Mouse (Mus musculus) testis, postnatal 10 days (tissue): ENCODE measurements around the gene Drd1.
A peak's percentile ranks its signal among the peaks of the same experiment; 100 is the strongest.

Experiments
- DNase-seq: peaks from one replicate; pipeline ENCODE4 v3.0.0; 2021; ENCODE audit warnings: low spot score

Gene Drd1

GRCm38 (mm10) chr13:54073066-54073465 lies 17.6 kb upstream of the Drd1 start:
- DNase-seq = no peak

DNA sequence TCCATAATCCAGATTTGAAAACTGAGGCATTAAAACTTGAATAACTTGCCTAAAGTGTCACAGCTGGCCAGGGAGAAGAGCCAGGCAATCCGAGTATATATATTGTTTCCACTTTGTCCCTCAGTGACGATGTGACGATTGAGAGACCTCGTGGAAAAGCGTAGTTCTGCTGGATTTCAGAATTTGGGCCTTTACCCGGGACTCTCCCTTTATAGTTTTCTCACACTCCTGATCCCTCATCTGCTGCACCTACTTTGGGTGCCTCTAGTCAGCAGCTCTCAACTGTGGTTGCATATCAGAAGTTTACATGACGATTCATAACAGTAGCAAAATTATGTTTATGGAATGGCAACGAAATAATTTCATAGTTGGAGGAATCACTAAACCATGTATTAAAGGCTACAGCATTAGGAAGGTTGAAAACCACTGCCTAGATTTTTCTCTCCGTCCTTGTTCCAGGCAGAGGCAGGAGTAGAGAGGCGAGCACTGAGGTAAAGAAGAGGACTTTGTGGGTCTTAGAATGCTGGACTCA lies 17.1 kb upstream of the Drd1 start:
- no peak for DNase-seq

GRCm38 (mm10) chr13:54071606-54072331 lies 16.3 kb upstream of the Drd1 start, which contains the start of gene Sfxn1:
Sfxn1 (plus strand) TSS chr13:54071869.
- DNase-seq = peak; percentile 69

DNA sequence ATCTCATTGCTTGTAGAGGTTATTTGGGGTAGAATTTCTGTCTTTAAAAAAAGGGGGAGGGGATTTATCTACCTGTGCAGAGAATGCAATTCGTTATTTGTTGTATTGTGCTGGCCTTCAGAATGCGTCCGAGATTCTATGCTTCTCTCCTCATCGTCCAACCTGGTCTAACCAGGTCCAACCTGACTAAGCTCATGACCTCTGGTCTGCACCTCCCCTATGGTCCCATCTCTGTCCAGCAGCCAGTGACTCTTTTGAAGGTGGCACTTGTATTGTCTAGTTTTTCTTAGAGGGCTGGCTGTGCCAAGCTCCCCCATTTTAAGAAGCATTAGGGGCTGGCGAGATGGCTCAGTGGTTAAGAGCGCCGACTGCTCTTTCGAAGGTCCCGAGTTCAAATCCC lies 15.5 kb upstream of the Drd1 start:
- no peak for DNase-seq

- DNase-seq = no peak
Measured at GRCm38 (mm10) chr13:54067617-54068166, 12.2 kb upstream of the Drd1 start.

DNA sequence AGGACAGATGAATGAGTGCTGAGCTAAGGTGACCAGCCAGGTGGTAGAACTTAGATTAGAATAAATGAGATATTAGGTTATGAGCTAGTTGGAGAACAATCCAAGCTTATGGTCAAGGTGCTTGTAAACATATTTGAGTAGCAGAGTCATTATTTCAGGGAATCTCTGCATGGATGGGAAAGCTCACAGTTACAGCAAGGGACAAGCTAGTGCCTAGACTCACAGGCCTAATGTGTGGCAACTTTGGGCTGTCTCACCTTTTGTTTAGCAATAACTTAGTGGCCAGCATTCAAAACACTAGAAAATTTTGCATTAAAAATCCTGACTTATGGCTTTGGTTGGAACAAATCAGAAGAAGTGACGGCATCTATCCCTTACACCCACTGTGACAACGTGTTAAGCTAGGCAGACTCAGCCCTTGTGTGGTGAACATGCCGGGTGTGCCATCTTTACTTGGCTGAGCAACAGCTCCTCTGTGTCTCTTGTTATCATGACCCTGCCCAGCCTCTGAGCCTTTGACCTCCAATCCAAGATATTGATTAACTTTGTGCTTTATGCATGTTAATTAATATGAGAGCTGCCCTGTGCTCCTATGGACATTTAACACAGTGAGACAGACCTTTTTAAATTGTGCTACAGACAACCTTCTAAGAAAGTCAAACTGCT lies 10.7 kb upstream of the Drd1 start:
- DNase-seq = no peak

GRCm38 (mm10) chr13:54063292-54063691 lies 7.8 kb upstream of the Drd1 start:
- no peak for DNase-seq

DNA sequence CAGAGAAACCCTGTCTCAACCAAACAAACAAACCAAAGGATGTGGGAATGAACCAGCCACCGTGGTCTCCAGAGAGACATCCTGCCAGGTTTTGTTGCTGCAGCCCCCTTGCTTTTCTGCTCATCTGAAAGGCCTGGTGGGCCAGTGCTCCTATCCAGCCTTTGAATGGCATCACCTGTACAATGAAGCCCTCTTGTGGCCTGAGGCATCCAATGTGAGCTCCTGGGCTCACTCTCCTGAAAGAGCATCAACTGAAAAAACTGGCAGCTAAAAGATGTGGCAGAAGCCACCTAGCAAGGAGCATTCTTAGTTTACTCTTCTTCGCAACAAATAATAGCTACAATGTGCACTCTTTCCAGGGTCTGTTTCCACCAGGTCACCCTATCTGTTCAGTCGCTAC lies 6.6 kb upstream of the Drd1 start:
- no peak for DNase-seq

GRCm38 (mm10) chr13:54054962-54055361 lies 543 bp downstream of the Drd1 start:
- DNase-seq = no peak

- DNase-seq = no peak
Measured at GRCm38 (mm10) chr13:54051641-54052040, 3.9 kb downstream of the Drd1 start.

- DNase-seq = no peak
Measured at GRCm38 (mm10) chr13:54048679-54049352, 6.7 kb downstream of the Drd1 start.

DNA sequence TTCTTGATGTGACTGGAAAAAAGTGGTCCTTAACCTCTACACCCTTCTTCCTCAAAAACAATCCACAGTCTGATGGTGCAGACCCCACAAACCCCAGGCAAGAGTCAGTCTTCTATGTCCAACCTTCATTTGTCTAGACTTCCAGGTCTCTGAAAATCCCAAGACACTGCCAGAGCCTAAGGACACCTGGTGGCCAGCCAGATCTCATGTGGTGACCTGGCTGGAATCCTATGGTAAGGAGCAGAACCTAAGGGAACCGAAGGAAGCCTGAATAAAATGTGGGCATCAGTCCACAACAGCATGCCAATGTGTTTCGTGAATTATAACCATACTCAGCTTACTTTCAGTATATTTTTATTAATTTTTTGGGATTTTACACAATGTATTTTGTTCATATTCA lies 15.2 kb downstream of the Drd1 start:
- no peak for DNase-seq

GRCm38 (mm10) chr13:54037936-54038335 lies 17.6 kb downstream of the Drd1 start:
- no peak for DNase-seq

- DNase-seq = no peak
Measured at GRCm38 (mm10) chr13:54035541-54035940, 20.0 kb downstream of the Drd1 start.

GRCm38 (mm10) chr13:54033653-54034052 lies 21.9 kb downstream of the Drd1 start:
- DNase-seq = no peak

GRCm38 (mm10) chr13:54027079-54027478 lies 28.4 kb downstream of the Drd1 start:
- DNase-seq = no peak

DNA sequence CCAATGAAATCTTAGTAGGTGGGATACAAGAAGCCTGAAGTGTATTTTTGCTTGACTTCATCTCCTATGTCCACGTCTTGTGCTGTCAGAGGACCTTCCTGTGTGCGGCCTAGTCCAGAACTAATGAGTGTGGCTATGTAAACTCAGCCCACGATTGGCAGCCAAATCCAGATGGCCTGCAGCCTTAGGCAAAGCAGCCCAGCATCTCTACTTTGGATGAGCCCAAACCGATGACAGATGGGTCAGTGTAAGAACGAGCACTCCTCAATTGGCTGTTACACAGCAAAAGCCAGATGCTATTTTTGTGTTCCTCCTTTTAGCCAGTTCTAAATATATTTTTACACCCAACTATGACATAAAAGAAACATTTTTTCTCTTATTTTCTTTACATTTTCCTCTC lies 32.2 kb downstream of the Drd1 start:
- no peak for DNase-seq

- no peak for DNase-seq
Measured at GRCm38 (mm10) chr13:54008716-54009115, 46.8 kb downstream of the Drd1 start.
